Mouse (Mus musculus): ENCODE measurements around the gene Hist1h2be. TPM values are rescaled to one million over a fixed set of nuclear protein-coding genes. Genes with fewer than 3 reads are reported as not detected.

Gene Hist1h2be
- polyA plus RNA-seq, 1 experiment from 2014 or later, result 2.2 TPM

DNA sequence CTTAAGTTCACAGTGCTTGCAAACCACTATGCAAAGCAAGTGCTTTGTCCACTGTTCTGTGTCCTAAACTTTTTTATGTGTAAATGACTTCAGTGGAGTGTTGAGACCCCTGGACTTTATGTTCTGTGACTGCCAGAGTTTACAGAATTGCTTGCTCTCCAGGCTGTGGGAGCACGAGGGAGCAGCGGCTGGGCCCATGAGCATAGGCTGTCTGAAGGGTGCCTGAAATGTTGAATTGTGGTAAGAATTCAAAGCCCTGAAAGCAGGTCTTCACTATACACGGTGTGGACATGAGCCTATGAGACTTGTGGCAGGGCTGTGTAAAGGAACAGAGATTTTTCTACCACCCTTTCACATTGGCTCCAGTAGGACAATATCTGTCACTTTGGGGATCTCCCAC lies 9.3 kb downstream of the Hist1h2be start:
- Histone ChIP-seq H3K4me1 (replicated peaks; ENCODE audit: control insufficient read depth, insufficient read depth, low read length) (no peaks in the 10 kb centered on the region), H3K27ac (ENCODE audit: low read depth, low read length) (no peak overlapping the region), H3K9ac (ENCODE audit: low read depth, low read length) (no peak overlapping the region), H3K36me3 (ENCODE audit: control insufficient read depth, insufficient read depth, low read length) (no peaks in the 10 kb centered on the region), H3K9me3 (ENCODE audit: control insufficient read depth, low read length) (no peaks in the 10 kb centered on the region), H3K27me3 (ENCODE audit: control insufficient read depth, insufficient read depth, low read length) (no peaks in the 10 kb centered on the region), H3K4me3 (ENCODE audit: low read depth, low read length) (no peak overlapping the region), H3K4me2 (replicated peaks; ENCODE audit: low read depth, low read length) (no peak overlapping the region)
- ATAC-seq (ENCODE audit: low FRiP score) (no peak), DNase-seq (ENCODE audit: low spot score) (no peak)
- WGBS, result 89% methylated on average over 3 of the region's 3 CpGs

DNA sequence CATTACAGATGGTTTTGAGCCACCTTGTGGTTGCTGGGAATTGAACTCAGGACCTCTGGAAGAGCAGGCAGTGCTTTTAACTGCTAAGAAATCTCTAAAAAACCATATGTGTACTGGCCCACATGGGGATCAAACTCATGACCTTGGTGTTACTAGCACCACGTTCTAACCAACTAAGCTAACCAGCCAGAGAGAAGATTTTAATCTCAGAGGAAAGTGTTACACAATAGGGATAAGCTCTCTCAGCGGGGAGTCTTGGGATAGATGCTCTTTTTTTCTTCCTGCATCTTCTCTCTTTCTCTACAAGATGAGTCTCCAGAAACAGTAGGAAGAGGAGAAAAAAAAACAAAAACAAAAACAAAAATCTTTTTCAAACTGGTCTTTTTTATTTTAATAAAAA lies 10.5 kb downstream of the Hist1h2be start:
- 79% methylated on average over 2 of the region's 2 CpGs for WGBS
- H3K4me2 ChIP-seq (replicated peaks; ENCODE audit: low read depth, low read length), result no peak overlapping the region
- H3K4me3 ChIP-seq (ENCODE audit: low read depth, low read length), result no peak overlapping the region
- H3K9me3 ChIP-seq (ENCODE audit: control insufficient read depth, low read length), result no peaks in the 10 kb centered on the region
- no peak for ATAC-seq (ENCODE audit: low FRiP score)
- no peaks in the 10 kb centered on the region for H3K4me1 ChIP-seq (replicated peaks; ENCODE audit: control insufficient read depth, insufficient read depth, low read length)
- no peaks in the 10 kb centered on the region for H3K36me3 ChIP-seq (ENCODE audit: control insufficient read depth, insufficient read depth, low read length)
- H3K27ac ChIP-seq (ENCODE audit: low read depth, low read length), result no peak overlapping the region
- H3K9ac ChIP-seq (ENCODE audit: low read depth, low read length), result no peak overlapping the region
- no peaks in the 10 kb centered on the region for H3K27me3 ChIP-seq (ENCODE audit: control insufficient read depth, insufficient read depth, low read length)
- DNase-seq (ENCODE audit: low spot score), result no peak

DNA sequence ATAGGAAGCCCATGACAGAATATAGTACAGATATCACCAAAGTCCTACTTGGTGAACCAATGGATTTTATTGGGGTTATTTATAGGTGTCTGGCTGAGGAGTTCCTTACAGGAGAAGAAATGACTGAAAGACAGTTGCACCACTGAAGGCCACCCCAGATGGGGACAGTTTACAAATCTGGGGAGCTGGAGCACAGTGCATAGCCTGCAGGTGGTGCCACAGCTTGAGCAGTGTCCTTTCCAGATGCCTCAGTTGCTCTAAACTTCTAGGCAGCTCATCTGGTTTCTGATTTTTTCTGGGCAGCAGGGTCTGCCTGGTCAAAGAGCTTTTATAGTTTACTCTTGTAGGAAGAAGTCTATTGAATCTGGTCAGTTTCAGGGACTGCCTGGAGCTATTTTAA lies 11.1 kb downstream of the Hist1h2be start:
- no peaks in the 10 kb centered on the region for H3K9me3 ChIP-seq (ENCODE audit: control insufficient read depth, low read length)
- no peak overlapping the region for H3K27ac ChIP-seq (ENCODE audit: low read depth, low read length)
- no peak for ATAC-seq (ENCODE audit: low FRiP score)
- H3K9ac ChIP-seq (ENCODE audit: low read depth, low read length), result no peak overlapping the region
- H3K4me2 ChIP-seq (replicated peaks; ENCODE audit: low read depth, low read length), result no peak overlapping the region
- no peak for DNase-seq (ENCODE audit: low spot score)
- H3K27me3 ChIP-seq (ENCODE audit: control insufficient read depth, insufficient read depth, low read length), result no peaks in the 10 kb centered on the region
- H3K4me3 ChIP-seq (ENCODE audit: low read depth, low read length), result no peak overlapping the region
- no peaks in the 10 kb centered on the region for H3K4me1 ChIP-seq (replicated peaks; ENCODE audit: control insufficient read depth, insufficient read depth, low read length)
- H3K36me3 ChIP-seq (ENCODE audit: control insufficient read depth, insufficient read depth, low read length), result no peaks in the 10 kb centered on the region

DNA sequence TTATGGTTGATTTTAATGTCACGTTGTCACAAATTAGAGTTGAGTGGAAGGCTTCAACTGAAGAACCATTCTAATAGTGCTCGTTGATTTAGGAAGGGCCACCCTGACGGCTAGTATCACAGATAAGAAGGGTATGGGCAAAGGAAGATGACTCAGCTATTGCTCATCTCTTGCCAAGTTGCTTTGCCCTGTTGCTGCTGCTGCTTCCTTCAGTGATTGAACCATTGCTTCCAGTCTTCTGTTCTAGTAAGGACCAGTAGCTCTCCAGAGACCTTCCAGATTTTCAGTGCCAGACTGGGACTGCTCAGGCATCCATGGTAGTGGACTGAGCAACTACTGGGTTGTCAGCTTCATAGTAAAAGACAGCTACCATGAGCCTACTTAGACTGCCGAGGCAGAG lies 11.7 kb downstream of the Hist1h2be start:
- H3K27me3 ChIP-seq (ENCODE audit: control insufficient read depth, insufficient read depth, low read length), result no peaks in the 10 kb centered on the region
- H3K4me2 ChIP-seq (replicated peaks; ENCODE audit: low read depth, low read length), result no peak overlapping the region
- H3K9me3 ChIP-seq (ENCODE audit: control insufficient read depth, low read length), result no peaks in the 10 kb centered on the region
- no peaks in the 10 kb centered on the region for H3K4me1 ChIP-seq (replicated peaks; ENCODE audit: control insufficient read depth, insufficient read depth, low read length)
- DNase-seq (ENCODE audit: low spot score), result no peak
- H3K4me3 ChIP-seq (ENCODE audit: low read depth, low read length), result no peak overlapping the region
- no peak overlapping the region for H3K9ac ChIP-seq (ENCODE audit: low read depth, low read length)
- WGBS, result 88% methylated on average over 4 of the region's 4 CpGs
- H3K36me3 ChIP-seq (ENCODE audit: control insufficient read depth, insufficient read depth, low read length), result no peaks in the 10 kb centered on the region
- no peak for ATAC-seq (ENCODE audit: low FRiP score)
- no peak overlapping the region for H3K27ac ChIP-seq (ENCODE audit: low read depth, low read length)

DNA sequence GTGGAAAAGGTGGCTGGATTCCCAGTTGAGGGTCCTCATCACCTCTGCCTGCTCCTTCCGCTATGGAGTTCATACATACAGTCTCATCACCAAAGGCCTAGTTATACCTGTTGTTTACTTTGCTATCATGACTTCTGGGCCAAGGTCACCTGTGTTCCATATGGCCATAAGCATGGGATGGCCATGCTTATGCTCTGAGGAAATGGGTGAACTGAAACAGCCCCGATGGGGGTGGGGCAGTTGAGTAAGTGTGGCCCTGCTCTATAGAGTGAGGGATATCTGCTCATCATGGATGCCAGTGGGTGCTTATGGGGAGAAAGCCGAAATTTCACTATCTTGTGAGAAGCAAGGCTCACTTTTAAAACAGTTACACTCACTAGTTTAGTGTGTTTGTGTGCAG lies 15.9 kb downstream of the Hist1h2be start:
- 88% methylated on average over 3 of the region's 3 CpGs for whole genome bisulfite sequencing
- no peaks in the 10 kb centered on the region for H3K4me1 ChIP-seq (replicated peaks; ENCODE audit: control insufficient read depth, insufficient read depth, low read length)
- no peak overlapping the region for H3K4me2 ChIP-seq (replicated peaks; ENCODE audit: low read depth, low read length)

DNA sequence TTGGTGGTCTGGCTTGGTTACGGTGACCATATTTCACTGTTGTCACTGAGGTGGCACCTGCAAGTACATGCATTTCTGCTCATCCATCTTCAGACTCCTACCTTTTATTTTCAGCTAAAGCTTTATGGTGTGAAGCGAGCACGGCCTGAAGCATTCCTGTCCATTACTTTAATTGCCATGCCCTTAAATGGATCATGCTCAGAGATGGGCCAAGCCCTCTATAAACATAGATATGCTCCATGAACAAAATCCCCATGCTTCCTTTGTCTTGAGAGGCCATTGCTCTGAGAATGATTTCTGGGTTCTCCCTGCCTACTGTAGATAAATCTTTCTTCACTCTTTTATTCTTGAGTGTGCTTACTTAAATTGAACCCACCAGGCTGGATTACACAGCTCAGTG lies 16.5 kb downstream of the Hist1h2be start:
- H3K27ac ChIP-seq (ENCODE audit: low read depth, low read length), result no peak overlapping the region
- WGBS, result 90% methylated on average over 3 of the region's 3 CpGs
- H3K9me3 ChIP-seq (ENCODE audit: control insufficient read depth, low read length), result no peaks in the 10 kb centered on the region
- no peak overlapping the region for H3K9ac ChIP-seq (ENCODE audit: low read depth, low read length)
- DNase-seq (ENCODE audit: low spot score), result no peak
- no peak overlapping the region for H3K4me2 ChIP-seq (replicated peaks; ENCODE audit: low read depth, low read length)
- H3K36me3 ChIP-seq (ENCODE audit: control insufficient read depth, insufficient read depth, low read length), result no peaks in the 10 kb centered on the region
- no peaks in the 10 kb centered on the region for H3K27me3 ChIP-seq (ENCODE audit: control insufficient read depth, insufficient read depth, low read length)
- no peak overlapping the region for H3K4me3 ChIP-seq (ENCODE audit: low read depth, low read length)
- ATAC-seq (ENCODE audit: low FRiP score), result no peak
- no peaks in the 10 kb centered on the region for H3K4me1 ChIP-seq (replicated peaks; ENCODE audit: control insufficient read depth, insufficient read depth, low read length)

More for the DNA sequence above, 15.9 kb downstream of the Hist1h2be start:
- H3K27ac ChIP-seq (ENCODE audit: low read depth, low read length), result no peak overlapping the region
- H3K36me3 ChIP-seq (ENCODE audit: control insufficient read depth, insufficient read depth, low read length), result no peaks in the 10 kb centered on the region
- H3K4me3 ChIP-seq (ENCODE audit: low read depth, low read length), result no peak overlapping the region
- no peaks in the 10 kb centered on the region for H3K9me3 ChIP-seq (ENCODE audit: control insufficient read depth, low read length)
- DNase-seq (ENCODE audit: low spot score) (no peak), ATAC-seq (ENCODE audit: low FRiP score) (no peak)
- no peak overlapping the region for H3K9ac ChIP-seq (ENCODE audit: low read depth, low read length)
- no peaks in the 10 kb centered on the region for H3K27me3 ChIP-seq (ENCODE audit: control insufficient read depth, insufficient read depth, low read length)

DNA sequence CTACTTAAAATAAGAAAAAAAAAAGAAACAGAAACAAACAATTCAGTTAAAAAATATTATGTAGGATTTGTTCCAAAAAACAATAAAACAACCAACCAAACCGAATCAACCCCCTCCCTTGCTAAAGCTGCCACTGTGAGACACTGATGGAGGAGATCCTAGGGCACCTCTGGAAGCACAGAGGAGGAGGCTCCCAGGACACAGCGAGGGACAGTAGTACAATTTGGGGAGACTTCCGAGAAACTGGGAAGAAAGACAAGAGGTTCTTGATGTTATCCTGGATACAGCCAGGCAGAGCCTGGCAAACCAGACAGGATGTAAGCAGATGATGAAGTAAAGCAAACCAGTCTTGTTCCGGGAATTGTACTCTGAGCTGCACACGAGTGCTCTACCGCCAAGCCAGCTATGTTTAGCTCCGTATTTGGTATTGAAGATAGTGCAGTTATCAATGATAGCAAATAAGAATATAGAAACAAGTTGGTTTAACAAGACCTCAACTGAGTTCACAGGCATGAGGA lies 17.7 kb downstream of the Hist1h2be start:
- DNase-seq (ENCODE audit: low spot score) (no peak), ATAC-seq (ENCODE audit: low FRiP score) (no peak)
- no peaks in the 10 kb centered on the region for H3K9me3 ChIP-seq (ENCODE audit: control insufficient read depth, low read length)
- no peaks in the 10 kb centered on the region for H3K4me1 ChIP-seq (replicated peaks; ENCODE audit: control insufficient read depth, insufficient read depth, low read length)
- no peaks in the 10 kb centered on the region for H3K36me3 ChIP-seq (ENCODE audit: control insufficient read depth, insufficient read depth, low read length)
- H3K9ac ChIP-seq (ENCODE audit: low read depth, low read length), result no peak overlapping the region
- 84% methylated on average over 7 of the region's 7 CpGs for WGBS
- no peak overlapping the region for H3K4me3 ChIP-seq (ENCODE audit: low read depth, low read length)
- no peak overlapping the region for H3K27ac ChIP-seq (ENCODE audit: low read depth, low read length)
- H3K27me3 ChIP-seq (ENCODE audit: control insufficient read depth, insufficient read depth, low read length), result no peaks in the 10 kb centered on the region
- H3K4me2 ChIP-seq (replicated peaks; ENCODE audit: low read depth, low read length), result no peak overlapping the region

DNA sequence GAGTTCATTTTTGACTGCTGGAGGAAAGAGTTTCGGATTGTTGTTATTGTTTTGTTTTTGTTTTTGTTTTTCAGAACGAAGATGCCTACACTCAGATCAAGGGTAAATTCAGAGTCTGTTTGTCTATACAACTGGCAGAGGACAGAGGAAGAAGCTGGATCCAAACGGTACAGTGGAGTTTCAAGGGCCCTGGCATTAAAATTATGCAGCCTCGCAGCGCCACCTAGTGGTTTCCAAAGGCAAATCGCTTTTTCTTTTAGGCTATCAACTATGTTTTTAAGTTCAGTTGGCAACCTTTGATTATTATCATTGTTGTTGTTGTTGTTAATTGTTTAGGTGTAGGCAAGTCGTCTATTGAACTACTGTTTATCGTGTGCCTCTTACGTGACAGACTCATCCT lies 23.0 kb downstream of the Hist1h2be start:
- Histone ChIP-seq H3K9me3 (ENCODE audit: control insufficient read depth, low read length) (no peaks in the 10 kb centered on the region), H3K27ac (ENCODE audit: low read depth, low read length) (no peak overlapping the region), H3K36me3 (ENCODE audit: control insufficient read depth, insufficient read depth, low read length) (no peaks in the 10 kb centered on the region), H3K4me3 (ENCODE audit: low read depth, low read length) (no peak overlapping the region), H3K4me2 (replicated peaks; ENCODE audit: low read depth, low read length) (no peak overlapping the region), H3K27me3 (ENCODE audit: control insufficient read depth, insufficient read depth, low read length) (no peaks in the 10 kb centered on the region), H3K9ac (ENCODE audit: low read depth, low read length) (no peak overlapping the region), H3K4me1 (replicated peaks; ENCODE audit: control insufficient read depth, insufficient read depth, low read length) (no peaks in the 10 kb centered on the region)
- DNase-seq (ENCODE audit: low spot score) (peak; percentile 84), ATAC-seq (ENCODE audit: low FRiP score) (peak; percentile 30; the same call in 1 of the 2 replicates)
- WGBS, result 7% methylated on average over 9 of the region's 9 CpGs

DNA sequence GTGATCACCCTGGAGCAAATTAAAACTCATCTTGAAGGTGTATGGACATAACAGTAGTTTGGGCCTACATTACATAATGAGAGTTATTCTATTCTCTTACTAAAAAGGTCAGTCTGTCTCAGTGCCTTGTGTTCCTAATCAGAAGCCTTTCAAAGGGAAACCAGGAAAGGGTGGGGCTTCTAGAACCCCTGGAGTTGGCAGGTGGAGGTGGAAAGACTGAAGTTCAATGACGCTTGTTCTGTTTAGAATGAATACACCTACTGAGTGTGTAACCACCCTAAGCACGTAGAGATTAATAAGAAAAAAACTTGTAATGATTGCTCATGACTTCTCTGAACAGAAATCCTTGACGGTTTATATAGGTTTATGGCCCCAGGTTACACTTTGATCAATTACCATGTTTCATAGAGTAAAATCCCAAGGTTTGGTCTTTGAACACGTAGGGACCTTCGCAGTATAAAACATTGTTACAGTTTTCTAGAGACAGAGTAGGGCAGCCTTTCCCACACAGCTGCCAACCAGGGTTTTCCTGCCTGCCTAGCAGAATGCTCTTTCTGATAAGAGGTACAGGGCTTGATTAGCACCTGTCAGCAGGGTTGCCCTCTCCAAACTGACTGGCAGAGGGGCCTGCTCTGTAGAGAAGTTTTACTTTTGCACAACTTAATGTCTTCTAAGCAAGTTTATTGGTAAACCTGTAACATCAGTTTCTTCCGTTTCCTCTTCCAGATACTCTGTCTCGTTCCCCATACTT lies 25.1 kb downstream of the Hist1h2be start:
- no peaks in the 10 kb centered on the region for H3K9me3 ChIP-seq (ENCODE audit: control insufficient read depth, low read length)
- no peak overlapping the region for H3K4me3 ChIP-seq (ENCODE audit: low read depth, low read length)
- H3K27ac ChIP-seq (ENCODE audit: low read depth, low read length), result no peak overlapping the region
- H3K27me3 ChIP-seq (ENCODE audit: control insufficient read depth, insufficient read depth, low read length), result no peaks in the 10 kb centered on the region
- no peaks in the 10 kb centered on the region for H3K36me3 ChIP-seq (ENCODE audit: control insufficient read depth, insufficient read depth, low read length)
- ATAC-seq (ENCODE audit: low FRiP score) (no peak), DNase-seq (ENCODE audit: low spot score) (no peak)
- no peak overlapping the region for H3K4me2 ChIP-seq (replicated peaks; ENCODE audit: low read depth, low read length)
- WGBS, result 84% methylated on average over 7 of the region's 7 CpGs
- no peak overlapping the region for H3K9ac ChIP-seq (ENCODE audit: low read depth, low read length)
- H3K4me1 ChIP-seq (replicated peaks; ENCODE audit: control insufficient read depth, insufficient read depth, low read length), result no peaks in the 10 kb centered on the region

Data from hindbrain, embryonic 11.5 days (tissue).